Mouse (Mus musculus) lung, adult 2 months (tissue): Measurements from ENCODE around the gene Card10. TPM values are rescaled to one million over a fixed set of nuclear protein-coding genes. Genes with fewer than 3 reads are reported as not detected.

Experiments
- DNase-seq: peaks from one replicate; pipeline ENCODE4 v3.0.0; 2022
- H3K4me1 ChIP-seq: fragments of 200-500 bp; 2 replicates; pipeline ENCODE4 v1.6.1; 2011; ENCODE audit warnings: low read length; ENCODE audit not compliant: control insufficient read depth, insufficient read depth
- H3K4me3 ChIP-seq: fragments of 200-500 bp; replicated peaks from 2 replicates; pipeline ENCODE3; 2011; ENCODE audit warnings: low read depth, mild to moderate bottlenecking, control low read depth, low read length; ENCODE audit errors: extremely low read depth
- CTCF ChIP-seq: fragments of 200-500 bp; IDR thresholded peaks from 2 replicates; pipeline ENCODE4 v1.5.1; 2011; ENCODE audit warnings: mild to moderate bottlenecking, low read length, control low read depth; ENCODE audit not compliant: insufficient read depth
- POLR2A ChIP-seq: fragments of 200-500 bp; IDR thresholded peaks from 2 replicates; pipeline ENCODE4 v1.6.1; 2011; ENCODE audit warnings: low read depth, mild to moderate bottlenecking, control low read depth, low read length, borderline replicate concordance; ENCODE audit errors: extremely low read depth
- WGBS: fragments of 180-500 bp; shearing (Covaris S2); methylation state at CpG from one replicate; pipeline ENCODE4 v1.1.7; 2018; 5-methylcytosine and 5-hydroxymethylcytosine counted together
- polyA plus RNA-seq: library from polyadenylated mRNA; depleted of rRNA; stranded (reverse); fragments of >200 nt; gene quantifications from 2 replicates; pipeline ENCODE4 v1.2.3, GENCODE M21; 2012

Gene Card10
- polyA plus RNA-seq, 1 experiment, result 61.5 TPM

DNA sequence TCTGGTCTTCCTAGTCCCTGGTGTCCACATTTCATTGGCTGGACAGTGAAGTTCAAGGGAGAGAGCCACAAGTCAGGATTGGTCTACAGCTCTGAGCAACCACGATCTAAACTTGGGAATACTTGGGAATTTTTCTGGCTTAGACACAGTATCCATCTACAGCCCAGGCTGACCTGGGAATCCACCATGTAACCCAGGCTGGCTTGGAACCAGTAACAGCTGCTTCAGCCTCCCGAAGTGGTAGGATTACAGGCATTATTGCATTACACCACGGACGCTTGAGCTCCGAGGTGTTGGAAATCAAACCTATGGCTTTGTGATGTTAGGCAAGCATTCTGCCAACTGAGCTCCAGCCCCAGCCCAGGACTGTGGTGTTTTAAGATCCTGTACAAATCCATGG lies 39.1 kb downstream of the Card10 start:
- TF ChIP-seq POLR2A (no peak), CTCF (no peak)
- DNase-seq, result no peak
- Histone ChIP-seq H3K4me3 (no peak overlapping the region), H3K4me1 (no peaks in the 10 kb centered on the region)
- 74% methylated on average over 5 of the region's 5 CpGs for WGBS

DNA sequence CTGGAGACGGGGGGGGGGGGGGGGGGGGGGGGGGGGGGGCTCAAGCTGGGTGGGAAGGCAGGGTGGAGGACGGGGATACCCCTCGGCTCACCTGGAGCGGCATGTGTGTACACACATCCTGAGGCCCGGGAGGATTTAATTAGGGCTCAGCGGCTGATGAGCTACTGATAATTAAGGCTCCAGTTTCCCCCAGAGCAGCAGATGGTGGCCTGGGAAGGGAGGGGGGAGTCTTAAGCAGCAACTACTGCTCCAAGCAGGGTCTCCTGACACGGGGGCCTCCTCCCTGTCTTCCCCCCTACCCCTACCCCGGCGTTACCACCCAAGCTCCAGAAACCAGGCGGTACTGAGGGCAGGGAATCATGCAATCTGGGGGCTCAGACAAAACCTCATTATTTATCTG lies 39.6 kb downstream of the Card10 start:
- 50% methylated on average over 9 of the region's 10 CpGs for WGBS
- Histone ChIP-seq H3K4me1 (no peaks in the 10 kb centered on the region), H3K4me3 (no peak overlapping the region)
- no peak for TF ChIP-seq POLR2A
- TF ChIP-seq CTCF, result no peak
- DNase-seq, result no peak

DNA sequence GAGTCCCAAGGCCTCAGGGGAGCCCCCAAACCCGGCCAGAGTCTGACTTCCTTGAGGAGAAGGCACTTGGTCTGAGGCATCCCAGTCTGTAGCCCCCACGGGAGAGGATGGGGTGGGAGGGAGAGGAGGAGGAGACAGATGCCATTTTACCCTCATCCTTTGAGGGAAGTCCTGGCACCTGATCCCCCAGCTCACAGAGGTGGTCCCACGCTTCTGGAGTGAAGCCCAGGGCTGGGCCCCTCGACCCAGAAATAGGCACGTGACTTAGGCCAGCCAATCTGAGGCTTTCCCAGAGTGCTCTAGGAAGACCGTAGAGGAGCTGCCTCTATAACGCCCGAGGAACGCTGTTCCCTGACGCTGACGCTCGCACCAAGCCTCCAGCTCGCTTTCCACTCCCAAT lies 41.7 kb downstream of the Card10 start:
- H3K4me3 ChIP-seq, result no peak overlapping the region
- WGBS, result 79% methylated on average over 13 of the region's 13 CpGs
- TF ChIP-seq POLR2A (no peak), CTCF (no peak)
- H3K4me1 ChIP-seq, result no peaks in the 10 kb centered on the region
- no peak for DNase-seq

DNA sequence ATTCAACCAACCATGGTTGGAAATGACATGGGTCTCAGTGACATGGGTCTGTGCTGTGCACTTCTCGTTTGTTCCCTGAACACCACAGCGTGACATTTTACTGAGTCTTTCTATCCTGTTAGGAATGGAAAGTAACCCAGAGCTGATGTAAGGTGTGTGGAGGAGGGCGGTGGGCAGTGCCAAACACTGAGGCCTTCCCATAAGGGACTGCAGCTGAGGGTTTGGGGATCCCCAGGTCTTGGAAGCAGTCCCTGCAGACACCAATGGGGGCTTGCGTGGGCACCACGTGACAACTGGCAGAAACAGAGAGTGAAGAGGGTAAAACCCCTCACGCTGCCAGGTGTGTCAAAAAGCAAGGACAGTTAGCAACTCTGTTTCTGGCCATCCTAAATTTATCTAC lies 44.7 kb downstream of the Card10 start:
- no peaks in the 10 kb centered on the region for H3K4me1 ChIP-seq
- no peak overlapping the region for H3K4me3 ChIP-seq
- 85% methylated on average over 6 of the region's 6 CpGs for whole genome bisulfite sequencing
- no peak for DNase-seq
- TF ChIP-seq POLR2A (no peak), CTCF (no peak)

DNA sequence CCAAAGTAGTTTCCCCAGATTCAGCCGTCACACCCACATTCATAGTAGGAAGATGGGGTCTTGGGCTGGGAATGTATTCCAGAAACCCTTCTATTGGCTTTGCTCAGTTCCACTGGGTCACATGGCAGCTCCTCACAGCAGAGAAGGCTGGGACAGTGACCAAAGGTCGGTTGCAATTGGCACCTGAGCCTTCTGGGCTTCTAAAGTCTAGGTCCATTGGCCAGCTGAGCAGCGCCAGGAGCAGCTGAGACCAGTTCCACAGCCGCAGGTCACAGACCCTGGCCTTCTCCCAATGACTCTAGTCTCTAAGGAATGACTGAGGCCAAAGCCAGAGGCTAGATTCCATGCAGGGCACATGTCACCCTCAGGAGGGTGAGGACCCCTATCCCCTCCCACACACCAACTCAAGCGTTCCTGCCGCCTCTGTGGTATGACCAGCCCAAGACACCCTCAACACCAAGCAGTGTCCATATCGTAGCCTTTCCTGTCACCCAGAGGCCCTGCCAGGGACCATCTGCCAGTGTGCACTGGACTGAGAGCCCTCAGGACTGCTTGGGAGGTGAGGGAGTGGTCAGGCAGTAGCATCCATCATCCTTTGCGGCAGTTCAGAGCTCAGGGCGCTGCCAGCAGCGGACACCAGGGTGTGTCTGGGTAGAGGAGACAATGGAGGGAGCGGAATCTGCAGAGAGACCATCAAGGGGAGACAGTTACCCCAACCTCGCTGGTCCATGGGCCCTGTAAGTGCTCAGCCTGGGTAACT lies 46.7 kb downstream of the Card10 start:
- TF ChIP-seq CTCF (no peak), POLR2A (no peak)
- DNase-seq, result no peak
- 60% methylated on average over 12 of the region's 12 CpGs for WGBS
- no peak overlapping the region for H3K4me3 ChIP-seq
- H3K4me1 ChIP-seq, result no peaks in the 10 kb centered on the region

DNA sequence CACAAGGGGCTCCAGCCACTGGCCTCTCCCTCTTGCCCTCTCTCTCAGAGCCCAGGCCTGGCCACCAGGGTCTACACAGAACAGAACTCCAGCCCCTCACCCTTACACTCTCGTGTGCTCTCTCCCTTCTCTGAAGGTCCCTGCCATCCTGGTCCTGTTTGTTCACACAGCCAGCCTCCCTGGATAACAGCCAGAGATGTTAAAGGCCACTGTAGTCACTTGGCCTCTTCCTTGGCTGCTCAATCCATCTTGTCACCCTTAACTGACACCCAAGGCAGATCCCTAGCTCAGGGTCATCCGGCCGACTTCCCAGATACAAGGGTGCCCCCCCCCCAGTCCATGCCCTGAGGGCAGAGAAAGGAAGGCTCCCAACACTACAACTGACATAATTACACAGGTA lies 47.6 kb downstream of the Card10 start:
- TF ChIP-seq POLR2A, result no peak
- no peak for TF ChIP-seq CTCF
- H3K4me3 ChIP-seq, result no peak overlapping the region
- no peaks in the 10 kb centered on the region for H3K4me1 ChIP-seq
- WGBS, result 30% methylated on average over 3 of the region's 3 CpGs
- DNase-seq, result no peak

DNA sequence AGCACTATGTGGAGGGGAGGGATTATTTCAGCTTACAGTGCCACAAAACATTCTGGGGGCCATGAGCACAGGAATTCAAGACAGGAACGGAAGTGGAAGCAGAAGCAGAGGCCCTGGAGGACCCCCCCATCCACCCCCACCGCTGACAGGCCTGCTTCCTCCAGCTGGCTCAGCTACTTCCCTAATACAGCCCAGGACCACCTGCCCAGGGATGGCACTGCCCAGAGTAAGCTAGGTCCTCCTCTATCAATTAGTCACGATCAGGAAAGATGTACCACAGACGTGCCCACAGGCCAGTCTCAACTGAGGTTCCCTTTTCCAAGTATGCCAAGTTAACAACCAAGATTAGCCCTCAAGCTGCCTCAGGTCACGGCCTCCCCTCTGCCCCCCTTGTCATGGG lies 48.7 kb downstream of the Card10 start:
- WGBS, result 63% methylated on average over 5 of the region's 5 CpGs
- DNase-seq, result no peak
- H3K4me3 ChIP-seq, result no peak overlapping the region
- no peaks in the 10 kb centered on the region for H3K4me1 ChIP-seq
- no peak for TF ChIP-seq POLR2A
- no peak for TF ChIP-seq CTCF

DNA sequence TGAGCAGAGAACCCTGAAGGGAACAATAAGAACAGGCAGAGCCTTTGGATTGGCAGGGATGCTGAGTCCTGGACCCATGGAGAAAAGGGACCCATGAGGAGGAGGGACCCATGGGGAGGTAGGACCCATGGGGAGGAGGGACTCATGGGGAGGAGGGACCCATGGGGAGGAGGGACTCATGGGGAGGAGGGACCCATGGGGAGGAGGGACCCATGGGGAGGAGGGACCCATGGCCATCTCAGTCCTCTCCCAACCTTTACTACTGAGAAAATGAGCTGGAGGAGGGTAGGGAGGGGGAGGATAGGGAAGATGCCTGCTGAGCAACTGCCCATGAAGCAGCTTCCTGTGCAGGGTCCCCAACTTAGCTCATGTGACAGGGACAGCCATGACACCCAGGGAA lies 49.9 kb downstream of the Card10 start:
- no peak for DNase-seq
- Histone ChIP-seq H3K4me1 (no peaks in the 10 kb centered on the region), H3K4me3 (no peak overlapping the region)
- no peak for TF ChIP-seq POLR2A
- TF ChIP-seq CTCF, result no peak

DNA sequence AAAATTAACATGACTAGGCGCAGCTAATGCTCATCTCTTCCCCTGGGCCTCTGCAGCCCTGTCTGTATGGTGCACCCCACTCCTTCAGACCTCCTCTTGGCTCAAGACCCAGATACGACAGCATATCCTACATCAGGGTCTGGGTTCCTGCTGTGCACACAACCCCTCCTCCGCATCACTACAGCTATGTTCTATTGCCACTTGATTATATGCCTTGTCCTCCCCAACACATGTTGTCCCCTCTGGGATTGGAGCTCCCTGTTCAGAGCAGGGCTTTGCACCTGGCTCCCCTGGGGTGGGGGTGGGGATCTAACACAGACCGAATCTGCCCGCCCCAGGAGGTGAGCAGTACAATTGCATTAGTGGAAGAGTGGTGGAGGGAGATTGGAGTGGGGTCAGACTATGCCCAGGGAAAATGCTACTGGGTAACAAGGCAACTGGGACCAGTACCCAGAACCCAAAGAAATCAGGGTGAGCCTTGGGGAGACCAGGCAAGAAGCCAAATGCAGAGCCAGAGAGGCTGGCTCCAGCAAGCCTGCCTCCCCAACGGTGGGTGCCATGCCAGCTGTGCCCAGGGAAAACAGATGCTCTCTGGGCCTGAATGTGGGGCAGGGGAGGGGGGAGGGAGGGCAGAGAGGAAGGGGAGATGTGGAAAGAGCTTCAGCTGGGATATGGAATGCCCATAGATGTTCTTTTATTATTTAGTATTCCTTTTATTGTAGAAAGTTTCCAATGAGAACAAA lies 52.1 kb downstream of the Card10 start:
- 66% methylated on average over 6 of the region's 6 CpGs for WGBS
- Histone ChIP-seq H3K4me1 (no peaks in the 10 kb centered on the region), H3K4me3 (no peak overlapping the region)
- no peak for TF ChIP-seq POLR2A
- no peak for TF ChIP-seq CTCF
- no peak for DNase-seq

DNA sequence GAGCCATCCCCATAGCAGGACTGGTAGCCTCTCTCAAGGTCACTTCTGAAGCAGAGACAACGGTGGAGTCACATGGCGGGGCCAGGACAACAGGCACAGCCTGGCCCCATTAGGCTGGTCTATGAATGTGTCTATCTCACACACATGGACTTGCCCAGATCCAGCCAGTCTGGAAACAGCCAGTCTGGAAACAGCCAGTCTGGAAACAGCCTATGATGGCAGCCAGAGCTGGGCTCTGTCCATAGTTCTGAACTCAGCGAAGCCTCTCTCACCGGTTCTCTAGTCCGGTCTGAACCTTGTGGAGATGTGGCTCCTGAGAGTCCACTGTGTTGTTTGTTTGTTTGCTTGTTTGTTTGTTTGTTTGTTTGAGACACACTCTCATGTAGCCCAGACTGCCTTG lies 53.0 kb downstream of the Card10 start:
- no peak for DNase-seq
- 59% methylated on average over 5 of the region's 5 CpGs for WGBS
- no peaks in the 10 kb centered on the region for H3K4me1 ChIP-seq
- TF ChIP-seq CTCF, result no peak
- TF ChIP-seq POLR2A, result no peak
- H3K4me3 ChIP-seq, result no peak overlapping the region
